Mouse (Mus musculus) stomach, postnatal 0 days (tissue): ENCODE results near the gene Med22.
"Not testable (repeated sequence)": the region's sequence is repeated elsewhere in the genome, so short reads cannot be mapped to it uniquely, and the experiment has no call there.

Experiments
- CTCF ChIP-seq: IDR thresholded peaks from 2 replicates; pipeline ENCODE4 v1.5.1; 2016; ENCODE audit warnings: antibody characterized with exemption, low read depth, mild to moderate bottlenecking, moderate library complexity
- EP300 ChIP-seq: optimal IDR thresholded peaks from 2 replicates; pipeline ENCODE3; 2016; ENCODE audit warnings: antibody characterized with exemption

DNA sequence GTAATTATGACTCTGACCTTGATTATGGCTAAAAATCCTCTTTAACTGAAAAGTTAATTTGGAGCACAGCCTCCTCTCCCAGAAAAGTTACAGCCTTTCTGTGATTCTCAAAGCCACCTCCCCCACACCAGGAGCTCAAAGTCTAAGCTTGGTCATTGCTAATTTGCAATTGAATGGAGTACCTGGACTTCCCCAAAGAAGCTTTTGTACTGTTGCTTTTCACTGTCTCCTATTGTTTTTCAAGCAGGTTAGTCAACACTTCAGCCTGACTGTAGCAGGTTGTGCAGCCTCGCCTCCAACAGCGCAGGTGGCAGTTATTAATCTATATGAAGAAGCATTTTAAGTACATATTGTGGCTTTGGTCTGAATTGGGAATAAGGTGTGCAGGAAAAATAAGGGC is 24.9 kb downstream of the Med22 start:
- not testable (repeated sequence) for TF ChIP-seq CTCF, EP300
